Mouse (Mus musculus): ENCODE results near the gene Fbln5.

- TF ChIP-seq MAX (IDR thresholded peaks at IDR 0.05; ENCODE audit: low read depth) (no peak), TCF12 (IDR thresholded peaks at IDR 0.05; ENCODE audit: insufficient read depth, poor library complexity, severe bottlenecking) (peak; percentile 63), MYOD1 (IDR thresholded peaks at IDR 0.05; ENCODE audit: control insufficient read depth in 1 of 3, insufficient read length in 2 of 3, low read depth in 2 of 3) (peak in 2 of 3 experiments; percentile 41 to 92)
These were observed 48.4 kb downstream of the Fbln5 start for GRCm38 (mm10) chr12:101770283-101771015.
